Mouse (Mus musculus): ENCODE results near the gene Btbd35f26. TPM values are rescaled to one million over a fixed set of nuclear protein-coding genes. Genes with fewer than 3 reads are reported as not detected.

Btbd35f26 gene
- polyA plus RNA-seq (2017; shearing (Covaris generic)): not detected

DNA sequence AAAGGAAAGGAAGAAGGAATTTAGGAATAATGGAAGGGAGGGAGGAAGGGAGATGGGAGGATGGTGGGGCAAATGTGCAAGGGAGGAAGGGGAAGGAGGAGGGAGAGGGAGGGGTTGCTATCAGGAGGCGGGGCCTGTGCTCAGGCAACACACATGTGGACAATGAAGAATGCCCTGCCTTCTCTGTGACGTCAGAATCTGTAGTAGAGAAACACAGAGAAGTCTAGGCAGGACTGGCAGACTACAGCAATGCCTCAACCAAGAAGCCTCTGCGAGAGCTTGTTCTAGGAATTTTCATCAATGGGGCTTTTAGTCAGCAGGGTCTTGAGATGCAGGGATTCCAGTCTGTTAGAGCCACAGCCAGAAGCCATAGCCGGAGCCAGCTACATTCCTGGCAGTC is at the start of gene Btbd35f26:
Gene Btbd35f26 (plus strand): TSS at position 301 of the 400 bp plus-strand sequence.

DNA sequence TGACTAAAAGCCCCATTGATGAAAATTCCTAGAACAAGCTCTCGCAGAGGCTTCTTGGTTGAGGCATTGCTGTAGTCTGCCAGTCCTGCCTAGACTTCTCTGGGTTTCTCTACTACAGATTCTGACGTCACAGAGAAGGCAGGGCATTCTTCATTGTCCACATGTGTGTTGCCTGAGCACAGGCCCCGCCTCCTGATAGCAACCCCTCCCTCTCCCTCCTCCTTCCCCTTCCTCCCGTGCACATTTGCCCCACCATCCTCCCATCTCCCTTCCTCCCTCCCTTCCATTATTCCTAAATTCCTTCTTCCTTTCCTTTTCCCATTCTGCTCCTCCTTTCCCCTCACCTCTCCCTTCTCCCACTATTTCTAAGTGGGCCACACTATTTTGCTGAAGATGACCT is 47.6 kb downstream of the Btbd35f26 start, which contains the start of gene Btbd35f19:
Gene Btbd35f19 (minus strand): TSS at position 101 of the 400 bp plus-strand sequence.

Other genes starting within 250 kb of the Btbd35f26 start
- gene Btbd35f29, start 218.8 kb upstream of the Btbd35f26 start, polyA plus RNA-seq (2017; shearing (Covaris generic)): not detected
- not detected for gene Spin2f, start 82.6 kb upstream of the Btbd35f26 start, polyA plus RNA-seq (2017; shearing (Covaris generic))
- gene Btbd35f19, start 47.5 kb downstream of the Btbd35f26 start, polyA plus RNA-seq (2017; shearing (Covaris generic)): not detected
- not detected for gene Gm21883, start 237.8 kb downstream of the Btbd35f26 start, polyA plus RNA-seq (2017; shearing (Covaris generic))